Mouse (Mus musculus) kidney, adult 2 months (tissue): ENCODE data around the gene Ovol2. TPM values are rescaled to one million over a fixed set of nuclear protein-coding genes. Genes with fewer than 3 reads are reported as not detected.
"Not testable (repeated sequence)": the region's sequence is repeated elsewhere in the genome, so short reads cannot be mapped to it uniquely, and the experiment has no call there.

ENCODE experiments used
- DNase-seq: peaks from one replicate; pipeline ENCODE4 v3.0.0; 2021
- H3K27ac ChIP-seq: fragments of 200-500 bp; 2 replicates; pipeline ENCODE4 v1.5.1; 2012; ENCODE audit warnings: low read depth, low read length, control low read depth, inconsistent platforms; ENCODE audit not compliant: insufficient read depth
- H3K27me3 ChIP-seq: fragments of 200-500 bp; replicated peaks from 2 replicates; pipeline ENCODE4 v1.6.1; 2012; ENCODE audit warnings: mild to moderate bottlenecking, moderate library complexity, low read length, inconsistent platforms; ENCODE audit not compliant: control insufficient read depth, insufficient read depth
- H3K36me3 ChIP-seq: fragments of 200-500 bp; 2 replicates; pipeline ENCODE4 v1.6.1; 2012; ENCODE audit warnings: mild to moderate bottlenecking, moderate library complexity, low read length, inconsistent platforms; ENCODE audit not compliant: control insufficient read depth, insufficient read depth
- H3K4me1 ChIP-seq: fragments of 200-500 bp; 2 replicates; pipeline ENCODE4 v1.6.1; 2011; ENCODE audit warnings: low read length; ENCODE audit not compliant: control insufficient read depth, insufficient read depth
- H3K4me3 ChIP-seq: fragments of 200-500 bp; 2 replicates; pipeline ENCODE4 v1.5.1; 2011; ENCODE audit warnings: mild to moderate bottlenecking, low read depth, low read length, control low read depth; ENCODE audit not compliant: insufficient read depth
- CTCF ChIP-seq: fragments of 200-500 bp; conservative IDR thresholded peaks from 2 replicates; pipeline ENCODE4 v1.5.1; 2011; ENCODE audit warnings: low read depth, mild to moderate bottlenecking, control low read depth, low read length, moderate library complexity, mixed read lengths; ENCODE audit not compliant: insufficient read depth, insufficient read length
- POLR2A ChIP-seq: fragments of 200-500 bp; IDR thresholded peaks from one replicate; pipeline ENCODE4 v1.6.1; 2011; ENCODE audit warnings: low read depth, low read length, control low read depth
- WGBS: fragments of 180-500 bp; shearing (Covaris S2); methylation state at CpG from one replicate; pipeline ENCODE4 v1.1.7; 2018; 5-methylcytosine and 5-hydroxymethylcytosine counted together
- polyA plus RNA-seq: library from polyadenylated mRNA; depleted of rRNA; stranded (reverse); fragments of >200 nt; gene quantifications from 2 replicates; pipeline ENCODE4 v1.2.3, GENCODE M21; 2012

Gene Ovol2
- polyA plus RNA-seq, 1 experiment = 2.1 TPM

GRCm38 (mm10) chr2:144369020-144369421 is 37.1 kb upstream of the Ovol2 start:
- DNase-seq = no peak
- Histone ChIP-seq H3K4me3 (peak overlapping the region; percentile 100), H3K27me3 (no peaks in the 10 kb centered on the region), H3K36me3 (peaks cover 5% of the 10 kb centered on the region), H3K27ac (peak overlapping the region; percentile 98), H3K4me1 (peaks cover 7% of the 10 kb centered on the region)
- TF ChIP-seq POLR2A (no peak), CTCF (no peak)
- under 1% methylated on average over 37 of the region's 43 CpGs for WGBS

- peaks cover 7% of the 10 kb centered on the region for H3K4me1 ChIP-seq
- WGBS = 5% methylated on average over 36 of the region's 38 CpGs
- H3K36me3 ChIP-seq = peaks cover 4% of the 10 kb centered on the region
- TF ChIP-seq CTCF = no peak
- TF ChIP-seq POLR2A = peak; percentile 54
- H3K27ac ChIP-seq = peak within 1 kb of the TSS; percentile 98
- H3K27me3 ChIP-seq = no peaks in the 10 kb centered on the region
- peak; percentile 98 for DNase-seq
- peak within 1 kb of the TSS; percentile 100 for H3K4me3 ChIP-seq
Observed at GRCm38 (mm10) chr2:144368400-144369019, 36.6 kb upstream of the Ovol2 start, which contains the start of the genes Kat14 and Pet117. Gene Kat14, plus strand, starts transcription at chr2:144368983. Gene Pet117, plus strand, starts transcription at chr2:144368996.

- no peak overlapping the region for H3K4me3 ChIP-seq
- TF ChIP-seq CTCF = no peak
- TF ChIP-seq POLR2A = no peak
Observed at GRCm38 (mm10) chr2:144352843-144353242, 20.9 kb upstream of the Ovol2 start.

GRCm38 (mm10) chr2:144348525-144348924 is 16.6 kb upstream of the Ovol2 start:
- peak; percentile 10 for DNase-seq
- no peaks in the 10 kb centered on the region for H3K4me1 ChIP-seq
- 73% methylated on average over 3 of the region's 3 CpGs for WGBS

More at GRCm38 (mm10) chr2:144352843-144353242, 20.9 kb upstream of the Ovol2 start:
- Histone ChIP-seq H3K27ac (no peak overlapping the region), H3K36me3 (no peaks in the 10 kb centered on the region), H3K4me1 (no peaks in the 10 kb centered on the region), H3K27me3 (no peaks in the 10 kb centered on the region)
- 82% methylated on average over 11 of the region's 11 CpGs for WGBS
- no peak for DNase-seq

GRCm38 (mm10) chr2:144343158-144343557 is 11.2 kb upstream of the Ovol2 start:
- WGBS = 40% methylated on average over 4 of the region's 4 CpGs
- H3K27me3 ChIP-seq = no peaks in the 10 kb centered on the region
- no peak for DNase-seq
- H3K27ac ChIP-seq = no peak overlapping the region
- no peak for TF ChIP-seq CTCF
- no peak for TF ChIP-seq POLR2A
- no peak overlapping the region for H3K4me3 ChIP-seq
- no peaks in the 10 kb centered on the region for H3K36me3 ChIP-seq
- no peaks in the 10 kb centered on the region for H3K4me1 ChIP-seq

More at GRCm38 (mm10) chr2:144348525-144348924, 16.6 kb upstream of the Ovol2 start:
- no peak overlapping the region for H3K27ac ChIP-seq
- no peak overlapping the region for H3K4me3 ChIP-seq
- H3K27me3 ChIP-seq = no peaks in the 10 kb centered on the region
- no peak for TF ChIP-seq POLR2A
- TF ChIP-seq CTCF = peak; percentile 46
- no peaks in the 10 kb centered on the region for H3K36me3 ChIP-seq

GRCm38 (mm10) chr2:144338149-144338548 is 6.2 kb upstream of the Ovol2 start:
- 74% methylated on average over 6 of the region's 6 CpGs for WGBS
- DNase-seq, H3K4me3 ChIP-seq, H3K27me3 ChIP-seq, H3K36me3 ChIP-seq, H3K27ac ChIP-seq, H3K4me1 ChIP-seq: not testable (repeated sequence)

GRCm38 (mm10) chr2:144337701-144338100 is 5.8 kb upstream of the Ovol2 start:
- Histone ChIP-seq H3K4me1 (no peaks in the 10 kb centered on the region), H3K27me3 (peaks cover under 1% of the 10 kb centered on the region; the same call in 1 of the 2 replicates), H3K4me3 (no peak overlapping the region), H3K36me3 (no peaks in the 10 kb centered on the region), H3K27ac (no peak overlapping the region)
- WGBS = 64% methylated on average over 8 of the region's 8 CpGs
- no peak for DNase-seq
- TF ChIP-seq POLR2A (no peak), CTCF (no peak)
